Mouse (Mus musculus) adrenal gland, adult 2 months (tissue): ENCODE measurements at regions not wholly inside any gene's neighbourhood (a gene's known extent, or its start where the extent isn't known, plus 50 kb on each side); places are given as distances from the start of the nearest gene placed in this dataset.

Source experiments
- DNase-seq: peaks from one replicate; pipeline ENCODE4 v3.0.0; 2021

GRCm38 (mm10) chr6:148543047-148543446 lies 98.9 kb upstream of the Tmtc1 start:
- no peak for DNase-seq

GRCm38 (mm10) chr6:148541981-148542380 lies 97.8 kb upstream of the Tmtc1 start:
- no peak for DNase-seq

- no peak for DNase-seq
Observed at GRCm38 (mm10) chr6:148539207-148539960, 95.2 kb upstream of the Tmtc1 start.

- no peak for DNase-seq
Observed at GRCm38 (mm10) chr6:148534364-148534763, 90.2 kb upstream of the Tmtc1 start.

- DNase-seq, result peak; percentile 15
Observed at GRCm38 (mm10) chr6:148531068-148531467, 86.9 kb upstream of the Tmtc1 start.

GRCm38 (mm10) chr6:148528611-148529010 lies 84.4 kb upstream of the Tmtc1 start:
- DNase-seq, result no peak

- no peak for DNase-seq
Observed at GRCm38 (mm10) chr6:148522893-148523292, 78.7 kb upstream of the Tmtc1 start.

GRCm38 (mm10) chr6:148517536-148518245 lies 73.5 kb upstream of the Tmtc1 start:
- DNase-seq, result no peak

- DNase-seq, result no peak
Observed at GRCm38 (mm10) chr6:148516654-148517053, 72.5 kb upstream of the Tmtc1 start.

GRCm38 (mm10) chr6:148515105-148515504 lies 70.9 kb upstream of the Tmtc1 start:
- no peak for DNase-seq

GRCm38 (mm10) chr6:148514645-148515044 lies 70.5 kb upstream of the Tmtc1 start:
- no peak for DNase-seq

GRCm38 (mm10) chr6:148514124-148514523 lies 69.9 kb upstream of the Tmtc1 start:
- no peak for DNase-seq

GRCm38 (mm10) chr6:148513134-148513533 lies 68.9 kb upstream of the Tmtc1 start:
- peak; percentile 32 for DNase-seq

- no peak for DNase-seq
Observed at GRCm38 (mm10) chr6:148505325-148505724, 61.1 kb upstream of the Tmtc1 start.

GRCm38 (mm10) chr6:148500251-148501179 lies 56.3 kb upstream of the Tmtc1 start:
- no peak for DNase-seq
